Mouse (Mus musculus) liver, adult 2 months (tissue): ENCODE data around the gene Cux1. TPM values are rescaled to one million over a fixed set of nuclear protein-coding genes. Genes with fewer than 3 reads are reported as not detected.

Source experiments
- DNase-seq: peaks from one replicate; pipeline ENCODE4 v3.0.0-alpha.2; 2011; ENCODE audit warnings: low read depth, low spot score; ENCODE audit errors: extremely low read depth
- H3K27ac ChIP-seq: fragments of 200-500 bp; replicated peaks from 2 replicates; pipeline ENCODE4 v1.5.1; 2012; ENCODE audit warnings: low read depth, mild to moderate bottlenecking, control low read depth, inconsistent platforms, low read length; ENCODE audit not compliant: insufficient read depth
- H3K27me3 ChIP-seq: fragments of 200-500 bp; 2 replicates; pipeline ENCODE4 v1.6.1; 2012; ENCODE audit warnings: mild to moderate bottlenecking, moderate library complexity, low read length, inconsistent platforms; ENCODE audit not compliant: control insufficient read depth, insufficient read depth
- H3K36me3 ChIP-seq: fragments of 200-500 bp; 2 replicates; pipeline ENCODE4 v1.6.1; 2012; ENCODE audit warnings: low read length, inconsistent platforms; ENCODE audit not compliant: control insufficient read depth, insufficient read depth
- H3K4me1 ChIP-seq: fragments of 200-500 bp; 2 replicates; pipeline ENCODE4 v1.6.1; 2011; ENCODE audit warnings: low read length; ENCODE audit not compliant: control insufficient read depth, insufficient read depth
- H3K4me3 ChIP-seq: fragments of 200-500 bp; 2 replicates; pipeline ENCODE4 v1.5.1; 2011; ENCODE audit warnings: low read depth, mild to moderate bottlenecking, control low read depth, low read length, moderate library complexity; ENCODE audit not compliant: insufficient read depth
- H3K79me2 ChIP-seq: fragments of 200-500 bp; 2 replicates; pipeline ENCODE4 v1.6.1; 2012; ENCODE audit warnings: inconsistent platforms, mild to moderate bottlenecking, low read length, moderate library complexity; ENCODE audit not compliant: control insufficient read depth, insufficient read depth
- H3K9ac ChIP-seq: fragments of 200-500 bp; 2 replicates; pipeline ENCODE4 v1.6.1; 2012; ENCODE audit warnings: low read depth, mild to moderate bottlenecking, control low read depth, inconsistent platforms, low read length
- CTCF ChIP-seq: fragments of 200-500 bp; IDR thresholded peaks from 2 replicates; pipeline ENCODE4 v1.5.1; 2011; ENCODE audit warnings: low read depth, low read length, control low read depth
- POLR2A ChIP-seq: fragments of 200-500 bp; IDR thresholded peaks from 2 replicates; pipeline ENCODE4 v1.6.1; 2011; ENCODE audit warnings: low read length, control low read depth; ENCODE audit not compliant: insufficient read depth; ENCODE audit errors: extremely low read depth
- WGBS: fragments of 180-500 bp; shearing (Covaris S2); methylation state at CpG from one replicate; pipeline ENCODE4 v1.1.7; 2018; 5-methylcytosine and 5-hydroxymethylcytosine counted together
- polyA plus RNA-seq: library from polyadenylated mRNA; depleted of rRNA; stranded (reverse); fragments of >200 nt; gene quantifications from 2 replicates; pipeline ENCODE4 v1.2.3, GENCODE M21; 2012
- total RNA-seq: library from RNA; depleted of rRNA; stranded (reverse); fragments of >200 nt; gene quantifications from 2 replicates; pipeline ENCODE4 v1.2.3, GENCODE M21; 2014

Cux1 gene
- total and polyA plus RNA-seq, 2 experiments, result 11.6 to 12.6 TPM

DNA sequence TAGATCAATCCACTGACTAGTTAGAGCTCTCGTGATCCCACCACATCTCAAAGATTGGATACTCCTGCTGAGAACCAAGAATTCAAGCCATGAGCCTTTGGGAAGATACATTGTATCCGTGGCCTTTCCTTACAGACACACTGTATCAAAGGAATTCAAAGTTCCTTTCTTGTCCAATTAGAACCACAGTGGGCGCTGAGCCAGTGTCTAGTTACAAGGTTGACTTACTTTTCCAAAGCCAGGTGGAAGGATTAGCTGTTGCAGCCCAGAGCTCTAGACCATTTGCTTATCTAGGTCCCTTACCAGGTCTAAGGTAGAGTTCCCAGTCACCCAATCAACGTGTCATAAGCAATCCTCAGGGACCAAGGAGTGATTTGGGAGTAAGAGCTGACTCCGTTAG is 33.2 kb upstream of the Cux1 start:
- 82% methylated on average over 5 of the region's 5 CpGs for WGBS
- TF ChIP-seq POLR2A, result no peak
- TF ChIP-seq CTCF, result no peak
- Histone ChIP-seq H3K4me1 (no peaks in the 10 kb centered on the region), H3K9ac (no peak overlapping the region), H3K27ac (no peak overlapping the region), H3K27me3 (no peaks in the 10 kb centered on the region), H3K36me3 (no peaks in the 10 kb centered on the region), H3K79me2 (no peaks in the 10 kb centered on the region), H3K4me3 (no peak overlapping the region)
- DNase-seq, result no peak

GRCm38 (mm10) chr5:136594896-136595540 is 27.7 kb upstream of the Cux1 start:
- Histone ChIP-seq H3K4me3 (no peak overlapping the region), H3K4me1 (no peaks in the 10 kb centered on the region), H3K9ac (no peak overlapping the region), H3K27ac (no peak overlapping the region), H3K36me3 (no peaks in the 10 kb centered on the region), H3K79me2 (no peaks in the 10 kb centered on the region), H3K27me3 (no peaks in the 10 kb centered on the region)
- 78% methylated on average over 8 of the region's 8 CpGs for WGBS
- DNase-seq, result no peak
- TF ChIP-seq POLR2A (no peak), CTCF (no peak)

DNA sequence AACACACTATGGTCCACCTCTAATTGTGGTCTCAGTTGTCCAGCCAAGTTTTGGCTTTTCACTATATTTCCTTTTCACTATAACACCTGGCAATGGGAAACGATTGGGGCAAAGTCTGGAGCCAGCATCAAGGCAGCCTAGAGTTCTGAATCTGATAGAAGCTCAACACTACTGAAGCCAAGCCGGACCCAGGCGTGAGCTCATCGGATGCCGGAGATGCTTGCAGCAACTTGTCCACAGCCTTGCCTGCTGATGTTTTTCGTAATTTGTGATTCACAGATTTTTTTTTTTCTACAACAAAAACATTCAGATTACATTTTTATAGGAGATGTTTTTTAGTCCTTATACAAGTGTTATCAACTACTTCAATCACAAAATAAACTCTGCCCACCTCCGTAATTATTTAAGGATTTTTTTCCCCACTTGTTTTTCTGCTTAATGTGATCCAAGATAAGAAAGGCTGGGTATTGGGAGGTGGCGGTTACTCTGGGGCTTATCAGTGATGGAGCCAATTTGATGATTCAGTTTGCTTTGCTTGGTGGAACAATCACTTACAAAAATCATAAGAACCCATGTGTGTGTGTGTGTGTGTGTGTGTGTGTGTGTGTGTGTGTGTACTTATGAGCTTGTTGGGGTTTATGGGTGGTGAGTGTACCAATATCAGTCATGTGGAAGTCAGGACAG is 24.7 kb upstream of the Cux1 start:
- no peak overlapping the region for H3K9ac ChIP-seq
- H3K27ac ChIP-seq, result no peak overlapping the region
- no peaks in the 10 kb centered on the region for H3K4me1 ChIP-seq
- H3K27me3 ChIP-seq, result 0 out of 2 replicates have a peak, but pooled peaks cover 4% of the 10 kb centered on the region
- H3K36me3 ChIP-seq, result no peaks in the 10 kb centered on the region
- no peaks in the 10 kb centered on the region for H3K79me2 ChIP-seq
- TF ChIP-seq CTCF (no peak), POLR2A (no peak)
- H3K4me3 ChIP-seq, result no peak overlapping the region
- no peak for DNase-seq
- 66% methylated on average over 8 of the region's 8 CpGs for WGBS

- TF ChIP-seq POLR2A (no peak), CTCF (no peak)
- H3K4me1 ChIP-seq, result no peaks in the 10 kb centered on the region
- H3K27me3 ChIP-seq, result 0 out of 2 replicates have a peak, but pooled peaks cover 4% of the 10 kb centered on the region
- H3K27ac ChIP-seq, result no peak overlapping the region
- H3K36me3 ChIP-seq, result no peaks in the 10 kb centered on the region
- no peak overlapping the region for H3K9ac ChIP-seq
- 44% methylated on average over 2 of the region's 2 CpGs for WGBS
- no peak overlapping the region for H3K4me3 ChIP-seq
- H3K79me2 ChIP-seq, result no peaks in the 10 kb centered on the region
- DNase-seq, result no peak
Observed at GRCm38 (mm10) chr5:136589002-136589401, 21.7 kb upstream of the Cux1 start.

DNA sequence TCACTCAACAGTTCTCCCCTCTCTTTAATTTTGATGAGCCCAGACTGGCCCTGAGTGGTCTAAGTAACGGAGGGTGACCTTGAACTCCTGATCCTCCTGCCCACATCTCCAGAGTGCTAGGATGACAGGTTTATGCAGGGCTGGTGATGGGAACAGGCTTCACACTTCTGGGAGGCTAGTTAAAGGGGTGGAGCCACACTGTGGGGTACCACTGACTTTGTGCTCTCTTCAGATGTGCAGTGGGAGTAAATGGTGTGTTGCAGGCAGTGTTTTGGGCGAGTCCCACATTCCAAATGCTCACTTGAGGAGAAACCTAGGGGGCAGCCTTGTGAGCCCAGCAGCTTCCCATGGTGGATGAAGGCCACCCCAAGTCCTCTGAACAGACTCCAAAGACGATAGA is 21.2 kb upstream of the Cux1 start:
- H3K27me3 ChIP-seq, result 0 out of 2 replicates have a peak, but pooled peaks cover 4% of the 10 kb centered on the region
- H3K36me3 ChIP-seq, result no peaks in the 10 kb centered on the region
- no peaks in the 10 kb centered on the region for H3K4me1 ChIP-seq
- H3K27ac ChIP-seq, result no peak overlapping the region
- no peak overlapping the region for H3K9ac ChIP-seq
- H3K4me3 ChIP-seq, result no peak overlapping the region
- H3K79me2 ChIP-seq, result no peaks in the 10 kb centered on the region
- DNase-seq, result no peak
- 58% methylated on average over 3 of the region's 3 CpGs for WGBS
- no peak for TF ChIP-seq POLR2A
- no peak for TF ChIP-seq CTCF

DNA sequence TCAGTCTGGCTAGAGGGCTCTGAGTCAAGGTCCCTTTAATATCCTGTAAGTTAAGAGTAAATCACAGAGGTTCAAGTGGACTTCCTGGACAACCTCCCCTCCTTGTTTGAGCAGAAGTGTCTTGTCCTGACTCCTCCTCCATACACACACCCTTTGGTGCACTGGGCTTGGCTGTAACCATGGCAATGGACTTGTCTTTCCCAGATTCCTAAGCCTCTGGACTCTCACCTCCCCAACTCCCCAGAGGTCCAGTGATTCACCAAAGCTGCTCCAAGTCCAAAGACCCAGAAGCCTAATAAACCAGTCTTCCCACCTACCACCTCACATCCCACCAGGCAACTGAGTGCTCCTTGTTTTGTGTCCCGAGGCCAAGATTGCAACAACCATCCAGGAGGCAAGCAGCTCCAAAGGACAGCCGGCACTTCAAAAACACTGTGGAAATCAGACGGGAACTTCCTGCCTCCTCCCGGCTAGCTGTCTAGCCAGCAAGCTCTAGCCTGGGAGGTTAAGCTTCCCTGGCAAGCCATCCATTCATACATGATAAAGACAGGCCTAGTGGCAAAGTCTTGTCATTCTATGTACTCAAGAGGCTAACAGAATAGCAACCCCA is 17.5 kb upstream of the Cux1 start:
- TF ChIP-seq POLR2A (no peak), CTCF (no peak)
- H3K36me3 ChIP-seq, result no peaks in the 10 kb centered on the region
- no peak overlapping the region for H3K4me3 ChIP-seq
- peaks cover 11% of the 10 kb centered on the region; the same call in 1 of the 2 replicates for H3K27me3 ChIP-seq
- no peaks in the 10 kb centered on the region for H3K79me2 ChIP-seq
- no peak overlapping the region for H3K9ac ChIP-seq
- no peak for DNase-seq
- H3K4me1 ChIP-seq, result no peaks in the 10 kb centered on the region
- WGBS, result 43% methylated on average over 4 of the region's 4 CpGs
- no peak overlapping the region for H3K27ac ChIP-seq
